Mouse (Mus musculus): Measurements from ENCODE around the gene Acan. TPM values are rescaled to one million over a fixed set of nuclear protein-coding genes. Genes with fewer than 3 reads are reported as not detected.

The Acan gene
- 0.06 and 0.29 TPM in 2 replicates for polyA plus RNA-seq (2016; fragmentation: Nextera tagmentation; extraction: Ambion mirVana)

- peak; percentile 56 for DNase-seq (ENCODE audit: low spot score)
- Histone ChIP-seq H3K36me3 (no peaks in the 10 kb centered on the region), H3K9me3 (replicated peaks) (no peaks in the 10 kb centered on the region), H3K4me3 (peak within 1 kb of the TSS; percentile 64), H3K27me3 (ENCODE audit: low read depth, poor library complexity, severe bottlenecking) (peaks cover 86% of the 10 kb centered on the region), H3K27ac (0 out of 2 replicates have a peak within 1 kb of the TSS, but pooled peaks have one; percentile 46), H3K4me1 (peaks cover 19% of the 10 kb centered on the region)
- WGBS, result under 1% methylated on average over 23 of the region's 23 CpGs
These were observed at the start of gene Acan for GRCm38 (mm10) chr7:79053383-79053889. Acan (plus strand) TSS chr7:79053483.

GRCm38 (mm10) chr7:79021293-79021905 is 31.9 kb upstream of the Acan start:
- H3K27ac ChIP-seq, result no peak overlapping the region
- DNase-seq (ENCODE audit: low spot score), result no peak
- no peaks in the 10 kb centered on the region for H3K9me3 ChIP-seq (replicated peaks)
- 77% methylated on average over 9 of the region's 9 CpGs for WGBS
- no peak overlapping the region for H3K4me3 ChIP-seq
- H3K4me1 ChIP-seq, result no peaks in the 10 kb centered on the region
- no peaks in the 10 kb centered on the region for H3K27me3 ChIP-seq (ENCODE audit: low read depth, poor library complexity, severe bottlenecking)
- no peaks in the 10 kb centered on the region for H3K36me3 ChIP-seq

- no peaks in the 10 kb centered on the region for H3K9me3 ChIP-seq (replicated peaks)
- H3K4me3 ChIP-seq, result no peak overlapping the region
- 86% methylated on average over 3 of the region's 3 CpGs for WGBS
- no peaks in the 10 kb centered on the region for H3K36me3 ChIP-seq
- H3K4me1 ChIP-seq, result no peaks in the 10 kb centered on the region
- no peaks in the 10 kb centered on the region for H3K27me3 ChIP-seq (ENCODE audit: low read depth, poor library complexity, severe bottlenecking)
- DNase-seq (ENCODE audit: low spot score), result no peak
- H3K27ac ChIP-seq, result no peak overlapping the region
These were observed 24.1 kb upstream of the Acan start for GRCm38 (mm10) chr7:79029138-79029537.

- H3K4me3 ChIP-seq, result no peak overlapping the region
- H3K9me3 ChIP-seq (replicated peaks), result no peaks in the 10 kb centered on the region
- H3K4me1 ChIP-seq, result no peaks in the 10 kb centered on the region
- no peaks in the 10 kb centered on the region for H3K27me3 ChIP-seq (ENCODE audit: low read depth, poor library complexity, severe bottlenecking)
- H3K36me3 ChIP-seq, result no peaks in the 10 kb centered on the region
- WGBS, result 89% methylated on average over 2 of the region's 2 CpGs
- H3K27ac ChIP-seq, result no peak overlapping the region
- no peak for DNase-seq (ENCODE audit: low spot score)
These were observed 19.5 kb upstream of the Acan start for GRCm38 (mm10) chr7:79033745-79034144.

- Histone ChIP-seq H3K4me3 (no peak overlapping the region), H3K9me3 (replicated peaks) (no peaks in the 10 kb centered on the region), H3K27me3 (ENCODE audit: low read depth, poor library complexity, severe bottlenecking) (no peaks in the 10 kb centered on the region), H3K4me1 (no peaks in the 10 kb centered on the region), H3K36me3 (no peaks in the 10 kb centered on the region), H3K27ac (no peak overlapping the region)
- no peak for DNase-seq (ENCODE audit: low spot score)
- WGBS, result 94% methylated on average over 2 of the region's 2 CpGs
These were observed 18.8 kb upstream of the Acan start for GRCm38 (mm10) chr7:79034521-79034920.

GRCm38 (mm10) chr7:79052081-79052480 is 1.2 kb upstream of the Acan start:
- WGBS, result 25% methylated on average over 5 of the region's 5 CpGs
- Histone ChIP-seq H3K4me3 (peak overlapping the region; percentile 64; the same call in 1 of the 2 replicates), H3K9me3 (replicated peaks) (no peaks in the 10 kb centered on the region), H3K27ac (no peak overlapping the region), H3K36me3 (no peaks in the 10 kb centered on the region), H3K27me3 (ENCODE audit: low read depth, poor library complexity, severe bottlenecking) (peaks cover 85% of the 10 kb centered on the region), H3K4me1 (peaks cover 19% of the 10 kb centered on the region)
- peak; percentile 36 for DNase-seq (ENCODE audit: low spot score)

- Histone ChIP-seq H3K36me3 (no peaks in the 10 kb centered on the region), H3K9me3 (replicated peaks) (no peaks in the 10 kb centered on the region), H3K4me1 (peaks cover 19% of the 10 kb centered on the region), H3K27me3 (ENCODE audit: low read depth, poor library complexity, severe bottlenecking) (peaks cover 86% of the 10 kb centered on the region), H3K27ac (0 out of 2 replicates have a peak overlapping the region, but pooled peaks have one; percentile 46), H3K4me3 (peak overlapping the region; percentile 64)
- peak; percentile 61 for DNase-seq (ENCODE audit: low spot score)
- WGBS, result 1% methylated on average over 63 of the region's 66 CpGs
These were observed 531 bp upstream of the Acan start for GRCm38 (mm10) chr7:79052521-79053382.

- Histone ChIP-seq H3K27me3 (ENCODE audit: low read depth, poor library complexity, severe bottlenecking) (peaks cover 82% of the 10 kb centered on the region), H3K4me1 (peaks cover 19% of the 10 kb centered on the region), H3K4me3 (no peak overlapping the region), H3K36me3 (no peaks in the 10 kb centered on the region), H3K9me3 (replicated peaks) (no peaks in the 10 kb centered on the region), H3K27ac (no peak overlapping the region)
- peak; percentile 36 for DNase-seq (ENCODE audit: low spot score)
- WGBS, result 11% methylated on average over 13 of the region's 13 CpGs
These were observed 828 bp downstream of the Acan start for GRCm38 (mm10) chr7:79054111-79054510.

GRCm38 (mm10) chr7:79058546-79058945 is 5.3 kb downstream of the Acan start:
- no peak overlapping the region for H3K27ac ChIP-seq
- no peaks in the 10 kb centered on the region for H3K9me3 ChIP-seq (replicated peaks)
- H3K4me3 ChIP-seq, result no peak overlapping the region
- peaks cover 2% of the 10 kb centered on the region for H3K4me1 ChIP-seq
- DNase-seq (ENCODE audit: low spot score), result no peak
- peaks cover 42% of the 10 kb centered on the region for H3K27me3 ChIP-seq (ENCODE audit: low read depth, poor library complexity, severe bottlenecking)
- no peaks in the 10 kb centered on the region for H3K36me3 ChIP-seq
- WGBS, result 29% methylated on average over 2 of the region's 2 CpGs

- no peak overlapping the region for H3K27ac ChIP-seq
- no peaks in the 10 kb centered on the region for H3K9me3 ChIP-seq (replicated peaks)
- no peak for DNase-seq (ENCODE audit: low spot score)
- no peaks in the 10 kb centered on the region for H3K36me3 ChIP-seq
- H3K27me3 ChIP-seq (ENCODE audit: low read depth, poor library complexity, severe bottlenecking), result no peaks in the 10 kb centered on the region
- 70% methylated on average over 7 of the region's 7 CpGs for WGBS
- no peak overlapping the region for H3K4me3 ChIP-seq
- H3K4me1 ChIP-seq, result no peaks in the 10 kb centered on the region
These were observed 14.2 kb downstream of the Acan start for GRCm38 (mm10) chr7:79067466-79067865.

- Histone ChIP-seq H3K9me3 (replicated peaks) (no peaks in the 10 kb centered on the region), H3K4me1 (no peaks in the 10 kb centered on the region), H3K4me3 (no peak overlapping the region), H3K36me3 (no peaks in the 10 kb centered on the region), H3K27ac (no peak overlapping the region), H3K27me3 (ENCODE audit: low read depth, poor library complexity, severe bottlenecking) (no peaks in the 10 kb centered on the region)
- DNase-seq (ENCODE audit: low spot score), result no peak
- 39% methylated on average over 4 of the region's 4 CpGs for WGBS
These were observed 14.9 kb downstream of the Acan start for GRCm38 (mm10) chr7:79068231-79068630.

- DNase-seq (ENCODE audit: low spot score), result no peak
- Histone ChIP-seq H3K4me1 (no peaks in the 10 kb centered on the region), H3K4me3 (no peak overlapping the region), H3K9me3 (replicated peaks) (no peaks in the 10 kb centered on the region), H3K36me3 (no peaks in the 10 kb centered on the region), H3K27ac (no peak overlapping the region), H3K27me3 (ENCODE audit: low read depth, poor library complexity, severe bottlenecking) (no peaks in the 10 kb centered on the region)
- WGBS, result 77% methylated on average over 3 of the region's 3 CpGs
These were observed 25.9 kb downstream of the Acan start for GRCm38 (mm10) chr7:79079212-79079611.
